Mouse (Mus musculus) ES-E14 (cell line): ENCODE data around the gene Pagr1b. TPM values are rescaled to one million over a fixed set of nuclear protein-coding genes. Genes with fewer than 3 reads are reported as not detected.
A peak's percentile ranks its signal among the peaks of the same experiment; 100 is the strongest.

Experiments
- DNase-seq: peaks from one replicate; pipeline ENCODE4 v3.0.0-alpha.2; 2013; ENCODE audit warnings: low read depth, low spot score
- H3K27ac ChIP-seq: 2 replicates; pipeline ENCODE4 v1.5.1; 2012; ENCODE audit warnings: low read depth, mild to moderate bottlenecking, low read length, moderate library complexity, mixed read lengths; ENCODE audit not compliant: poor library complexity, insufficient read depth, severe bottlenecking
- H3K36me3 ChIP-seq: 2 replicates; pipeline ENCODE4 v1.6.1; 2012; ENCODE audit warnings: mild to moderate bottlenecking, low read length, moderate library complexity, mixed read lengths; ENCODE audit not compliant: control insufficient read depth, poor library complexity, insufficient read depth, severe bottlenecking
- H3K4me1 ChIP-seq, 2 experiments: fragments of 150-350 bp in 1 of 2; sonication (generic) in 1 of 2; 2 replicates each; pipeline ENCODE4 v1.6.1; 2012; ENCODE audit warnings: low read length in 2 of 2, mild to moderate bottlenecking in 1 of 2, mixed read lengths in 1 of 2; ENCODE audit not compliant: control insufficient read depth in 2 of 2, insufficient read depth in 2 of 2, poor library complexity in 1 of 2
- H3K4me3 ChIP-seq, 2 experiments: fragments of 150-350 bp in 1 of 2; sonication (generic) in 1 of 2; 2 replicates each; pipeline ENCODE4 v1.5.1; 2012; ENCODE audit warnings: low read length in 2 of 2, low read depth in 1 of 2, mild to moderate bottlenecking in 1 of 2, mixed read lengths in 1 of 2; ENCODE audit not compliant: insufficient read depth in 1 of 2, poor library complexity in 1 of 2, severe bottlenecking in 1 of 2
- H3K9ac ChIP-seq: 2 replicates; pipeline ENCODE4 v1.6.1; 2012; ENCODE audit warnings: low read depth, mild to moderate bottlenecking, low read length, mixed read lengths; ENCODE audit not compliant: poor library complexity, insufficient read depth, severe bottlenecking
- H3K9me3 ChIP-seq: fragments of 150-350 bp; sonication (generic); 2 replicates; pipeline ENCODE4 v1.6.1; 2012; ENCODE audit warnings: low read depth, mild to moderate bottlenecking, low read length; ENCODE audit not compliant: control insufficient read depth, insufficient read depth
- CHD2 ChIP-seq: IDR thresholded peaks from 2 replicates; pipeline ENCODE4 v1.6.1; 2014; ENCODE audit warnings: mild to moderate bottlenecking, low read depth, low read length, inconsistent platforms
- HCFC1 ChIP-seq: IDR thresholded peaks from 2 replicates; pipeline ENCODE4 v1.6.1; 2012; ENCODE audit warnings: low read length, inconsistent platforms, borderline replicate concordance; ENCODE audit not compliant: insufficient read depth
- MAFK ChIP-seq: IDR thresholded peaks from 2 replicates; pipeline ENCODE4 v1.6.1; 2014; ENCODE audit warnings: mild to moderate bottlenecking, low read depth, low read length, inconsistent platforms; ENCODE audit not compliant: insufficient read depth
- ZC3H11A ChIP-seq: IDR thresholded peaks from 2 replicates; pipeline ENCODE4 v1.6.1; 2012; ENCODE audit warnings: low read depth, mild to moderate bottlenecking, inconsistent platforms, low read length, borderline replicate concordance
- ZNF384 ChIP-seq: IDR thresholded peaks from 2 replicates; pipeline ENCODE4 v1.6.1; 2012; ENCODE audit warnings: low read depth, low read length, inconsistent platforms
- in situ Hi-C, 2 experiments: fragments of 600-800 bp; cut with MboI; formaldehyde crosslinking; loops; one replicate each; pipeline ENCODE4 v1.15.1; 2025; ENCODE audit warnings: low sequenced_read_pairs in 2 of 2, inconsistent platforms in 1 of 2; ENCODE audit not compliant: unreplicated experiment in 2 of 2
- total RNA-seq: library from RNA; depleted of rRNA; stranded (reverse); fragments of 300-350 nt; gene quantifications from 2 replicates; pipeline ENCODE4 v1.2.3, GENCODE M21; 2012

Pagr1b gene
- total RNA-seq, 1 experiment = 1.3 TPM

- peak overlapping the region; percentile 87 to 89 for H3K4me3 ChIP-seq
- no peak for TF ChIP-seq ZC3H11A
- TF ChIP-seq HCFC1 = no peak
- no peak for TF ChIP-seq CHD2
- TF ChIP-seq ZNF384 = no peak
- no peak for TF ChIP-seq MAFK
- no peaks in the 10 kb centered on the region for H3K9me3 ChIP-seq
- H3K27ac ChIP-seq = peak overlapping the region; percentile 99
- in situ Hi-C loops = no loop called here
- H3K4me1 ChIP-seq = peaks cover 9 to 12% of the 10 kb centered on the region in 2 experiments; a peak in 2 of 4 replicates
- peak overlapping the region; percentile 90 for H3K9ac ChIP-seq
- peaks cover 53% of the 10 kb centered on the region for H3K36me3 ChIP-seq
- no peak for DNase-seq
Observed at GRCm38 (mm10) chr7:127026161-127026600, 9.9 kb upstream of the Pagr1b start.

DNA sequence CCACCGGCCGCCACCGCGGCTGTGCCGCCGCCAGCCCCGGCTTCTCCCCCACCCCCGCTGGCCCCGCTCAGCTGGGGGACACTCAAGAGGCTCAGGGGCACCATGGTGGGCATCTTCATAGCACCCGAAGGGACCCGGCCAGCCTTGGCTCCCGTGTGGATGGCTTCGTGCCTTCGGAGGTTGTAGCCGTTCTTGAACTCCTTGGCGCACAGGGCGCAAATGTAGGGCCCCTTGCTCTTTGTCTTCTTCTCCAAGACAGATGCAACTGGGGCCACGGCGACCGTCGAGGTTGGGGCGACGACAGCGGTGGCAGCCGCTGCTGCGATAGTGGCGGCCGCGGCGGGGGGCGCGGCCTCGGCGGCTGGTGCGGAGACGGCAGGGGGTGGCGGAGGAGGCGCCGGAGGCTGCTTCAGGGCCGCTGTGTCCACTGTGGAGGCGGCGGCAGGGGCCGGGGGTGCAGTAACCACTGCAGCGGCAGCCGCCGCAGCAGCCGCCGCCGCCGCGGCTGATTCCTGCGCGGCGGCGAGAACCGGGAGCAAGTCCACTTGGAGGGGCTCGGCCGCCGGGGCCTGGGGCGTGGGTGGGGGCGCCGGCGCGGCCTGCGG is 9.4 kb upstream of the Pagr1b start:
- Histone ChIP-seq H3K4me1 (peaks cover 9 to 12% of the 10 kb centered on the region in 2 experiments; a peak in 2 of 4 replicates), H3K27ac (peak overlapping the region; percentile 99), H3K9me3 (no peaks in the 10 kb centered on the region), H3K4me3 (peak overlapping the region; percentile 87 to 89), H3K36me3 (peaks cover 50% of the 10 kb centered on the region), H3K9ac (peak overlapping the region; percentile 90)
- no peak for DNase-seq
- no peak for TF ChIP-seq ZC3H11A
- in situ Hi-C loops = no loop called here

DNA sequence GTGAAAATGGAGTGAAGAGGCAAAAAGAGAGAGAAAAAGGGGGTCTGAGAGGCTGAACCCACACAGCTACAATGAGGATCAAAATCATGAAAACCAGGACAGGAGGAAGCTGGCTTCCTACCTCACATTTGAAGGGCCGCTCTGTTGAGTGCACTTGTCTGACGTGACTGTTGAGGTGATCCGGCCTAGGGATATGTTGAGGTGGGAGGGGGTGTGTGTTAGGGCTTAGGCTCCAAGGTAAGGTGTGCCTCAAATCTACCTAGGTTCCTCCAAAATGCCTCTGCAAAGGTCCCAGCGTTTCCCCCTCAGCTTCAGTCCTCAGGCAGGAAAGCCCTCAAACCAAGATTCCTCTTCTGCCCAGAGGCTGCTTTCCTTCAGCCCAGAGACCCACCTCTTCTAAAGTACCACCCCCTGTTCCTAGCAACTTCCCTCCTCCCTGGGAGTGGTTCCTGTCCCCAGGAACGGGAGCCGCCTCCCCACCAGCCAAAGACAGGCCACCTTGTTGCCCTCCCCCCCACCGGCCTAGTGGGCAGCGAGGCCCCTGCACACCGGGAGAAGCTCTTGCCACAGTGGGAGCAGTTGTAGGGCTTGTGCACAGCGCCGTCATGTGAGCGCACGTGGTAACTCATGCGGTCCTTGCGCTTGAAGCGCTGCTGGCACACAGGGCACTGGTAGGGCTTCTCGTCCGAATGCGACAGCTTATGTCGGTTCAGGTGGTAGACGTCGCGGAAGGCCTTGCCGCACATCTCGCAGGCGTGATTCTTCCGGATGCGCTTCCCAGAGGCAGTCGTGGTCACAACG is 8.7 kb upstream of the Pagr1b start:
- Histone ChIP-seq H3K9me3 (no peaks in the 10 kb centered on the region), H3K4me3 (peak overlapping the region; percentile 87 to 89), H3K27ac (peak overlapping the region; percentile 99), H3K36me3 (peaks cover 48% of the 10 kb centered on the region), H3K9ac (peak overlapping the region; percentile 90), H3K4me1 (peaks cover 9 to 11% of the 10 kb centered on the region in 2 experiments; a peak in 2 of 4 replicates)
- in situ Hi-C loops = no loop called here
- TF ChIP-seq MAFK (no peak), ZC3H11A (no peak), HCFC1 (0 out of 2 replicates have a peak, but pooled peaks have one; percentile 12)
- DNase-seq = no peak

- TF ChIP-seq MAFK (0 out of 2 replicates have a peak, but pooled peaks have one; percentile 44), ZC3H11A (no peak)
- peaks cover 9 to 11% of the 10 kb centered on the region in 2 experiments; a peak in 2 of 4 replicates for H3K4me1 ChIP-seq
- no peaks in the 10 kb centered on the region for H3K9me3 ChIP-seq
- H3K4me3 ChIP-seq = peak overlapping the region; percentile 87 to 89
- peak overlapping the region; percentile 90 for H3K9ac ChIP-seq
- H3K36me3 ChIP-seq = peaks cover 47% of the 10 kb centered on the region
- no peak for DNase-seq
- in situ Hi-C loops = no loop called here
- peak overlapping the region; percentile 99; the same call in 1 of the 2 replicates for H3K27ac ChIP-seq
Observed at GRCm38 (mm10) chr7:127023896-127024690, 7.8 kb upstream of the Pagr1b start.
